Mouse (Mus musculus): ENCODE results near the gene Kcnj11. TPM values are rescaled to one million over a fixed set of nuclear protein-coding genes. Genes with fewer than 3 reads are reported as not detected.

Kcnj11 gene
- total RNA-seq, 2 experiments from 2014 or later = 82.8 to 85.0 TPM

DNA sequence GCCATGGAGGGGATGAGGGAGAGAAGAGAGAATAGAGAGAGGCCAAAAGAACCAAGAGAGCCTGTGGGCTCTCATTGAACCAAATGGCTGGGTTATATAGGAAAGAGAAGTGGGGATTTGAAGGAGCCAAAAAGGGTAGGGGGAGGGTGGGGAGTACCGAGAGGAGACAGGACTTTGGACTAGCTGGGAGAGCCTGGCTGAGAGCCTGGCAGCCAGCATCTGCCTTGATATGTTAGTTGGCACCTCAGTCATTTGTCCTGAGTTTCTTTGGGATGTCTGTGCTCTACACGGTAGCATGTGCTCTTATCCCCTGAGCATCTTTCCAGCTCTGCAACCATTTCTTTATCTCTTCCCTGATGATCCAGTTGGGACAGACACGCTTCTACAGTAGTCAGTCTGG is 47.0 kb downstream of the Kcnj11 start:
- intact Hi-C loops (cut with DNase I) = no loop called here
- DNase-seq = no peak

GRCm38 (mm10) chr7:46052161-46052821 is 48.3 kb downstream of the Kcnj11 start:
- intact Hi-C loops (cut with DNase I) = no loop called here
- DNase-seq = no peak

- DNase-seq = no peak
- intact Hi-C loops (cut with DNase I) = no loop called here
These were observed 50.6 kb downstream of the Kcnj11 start for GRCm38 (mm10) chr7:46049981-46050380.

DNA sequence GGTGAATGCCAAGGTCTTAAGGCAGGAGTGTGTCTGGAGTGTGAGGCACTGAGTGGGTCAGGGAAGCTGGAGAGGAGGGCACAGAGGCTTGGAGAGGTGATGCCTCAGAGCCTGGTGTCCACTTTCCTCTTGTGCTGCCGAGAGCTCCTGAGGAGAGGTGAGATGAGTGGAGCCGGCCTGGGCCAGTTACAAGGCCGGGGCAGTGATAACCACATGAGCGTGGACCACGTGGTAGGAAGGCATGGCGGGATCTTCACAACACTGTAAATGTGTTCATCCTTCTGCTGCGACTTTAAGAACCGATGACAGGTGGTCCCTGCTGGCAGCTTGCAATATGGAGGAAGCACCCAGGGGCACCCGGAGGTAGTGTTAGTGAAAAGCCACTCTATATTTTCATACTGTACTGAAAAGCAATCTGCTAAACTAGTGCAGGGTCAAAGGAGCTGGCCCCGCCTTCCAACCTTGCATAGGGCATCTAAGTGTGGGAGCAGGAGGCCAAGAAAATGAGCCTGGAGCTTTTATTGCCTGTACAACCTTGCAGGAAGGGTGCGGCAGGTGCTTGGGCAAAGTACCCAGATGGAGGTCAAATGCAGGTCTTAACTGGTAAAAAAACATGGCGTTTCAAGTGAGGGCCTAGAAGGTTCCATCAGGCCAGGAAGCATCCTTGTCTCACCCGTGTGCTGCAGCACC is 52.5 kb downstream of the Kcnj11 start:
- intact Hi-C loops (cut with DNase I) = no loop called here
- no peak for DNase-seq

DNA sequence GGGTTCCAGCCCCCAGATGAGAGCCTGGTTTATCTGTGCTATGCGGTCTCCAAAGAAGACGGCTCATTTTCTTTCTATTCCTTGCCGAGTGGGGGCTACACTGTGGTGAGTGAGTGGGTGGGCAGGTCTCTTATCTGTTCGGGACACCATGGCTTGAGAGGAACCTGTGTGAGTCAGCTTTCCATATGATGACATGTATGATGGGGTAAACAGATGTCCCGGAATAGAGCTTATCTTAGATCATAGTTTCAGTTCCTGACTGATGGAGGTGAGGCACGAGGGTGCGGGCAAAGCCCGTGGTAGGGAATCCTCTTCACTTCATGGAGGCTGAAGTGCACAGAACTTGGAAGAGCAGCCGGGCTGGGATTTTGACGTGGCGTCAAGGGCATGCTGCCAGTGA is 54.7 kb downstream of the Kcnj11 start:
- no peak for DNase-seq

DNA sequence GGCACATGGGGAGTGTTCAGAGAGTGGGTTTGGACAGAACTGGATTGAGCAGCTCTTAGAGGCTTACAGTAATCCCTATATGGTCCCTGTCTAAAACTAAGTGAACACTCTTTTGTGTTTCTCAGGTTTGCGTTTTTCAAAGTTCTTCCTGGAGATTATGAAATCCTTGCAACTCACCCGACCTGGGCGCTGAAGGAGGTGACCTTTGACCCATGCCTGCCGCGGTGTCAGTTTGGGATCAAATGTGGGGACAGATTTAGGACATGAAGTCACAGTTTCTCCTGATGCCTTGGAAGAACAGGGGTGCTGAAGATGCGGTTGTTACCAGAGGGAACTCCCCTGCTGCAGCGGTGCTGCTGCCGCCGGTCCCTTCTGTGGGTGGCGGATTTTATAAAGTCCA is 56.5 kb downstream of the Kcnj11 start:
- intact Hi-C loops (cut with DNase I) = no loop called here
- no peak for DNase-seq

More for the DNA sequence above, 54.7 kb downstream of the Kcnj11 start:
- intact Hi-C loops (cut with DNase I) = no loop called here

Other genes starting within 250 kb of the Kcnj11 start
- 100 to 1,000 TPM; 103 to 109 TPM for gene Kdelr1, start 228.0 kb downstream of the Kcnj11 start, total RNA-seq (2021)
- gene Grin2d, start 222.4 kb downstream of the Kcnj11 start, total RNA-seq (2021) = under 1 TPM; 0.34 to 0.41 TPM
- gene Syngr4, start 204.1 kb downstream of the Kcnj11 start, total RNA-seq (2021) = not detected
- gene Tmem143, start 203.8 kb downstream of the Kcnj11 start, total RNA-seq (2021) = 10 to 100 TPM; 77.4 to 79.3 TPM
- gene Emp3, start 179.4 kb downstream of the Kcnj11 start, total RNA-seq (2021) = 10 to 100 TPM; 25.7 to 32.4 TPM
- 1 to 10 TPM; 2.0 to 2.2 TPM for gene Ccdc114, start 176.7 kb downstream of the Kcnj11 start, total RNA-seq (2021)
- gene Abcc6, start 70.5 kb downstream of the Kcnj11 start, total RNA-seq (2021) = under 1 TPM; 0.05 TPM
- gene Nomo1, start 67.1 kb downstream of the Kcnj11 start, total RNA-seq (2021) = 10 to 100 TPM; 68.0 to 68.6 TPM
- 10 to 100 TPM; 53.4 to 61.5 TPM for gene Abcc8, start 79.3 kb upstream of the Kcnj11 start, total RNA-seq (2021)
- 10 to 100 TPM; 10.7 to 12.8 TPM for gene Ush1c, start 137.7 kb upstream of the Kcnj11 start, total RNA-seq (2021)
- not detected for gene Otog, start 140.2 kb upstream of the Kcnj11 start, total RNA-seq (2021)

All from heart, postnatal 14 days (tissue).